Mouse (Mus musculus): ENCODE data around the gene B4galnt4.

GRCm38 (mm10) chr7:141021489-141022449, 39.1 kb upstream of the B4galnt4 start:
- no peak for TF ChIP-seq CTCF (IDR thresholded peaks at IDR 0.05; ENCODE audit: low read depth, low read length)
- TF ChIP-seq POLR2A (IDR thresholded peaks at IDR 0.05; ENCODE audit: extremely low read depth, insufficient read depth, low read length) = no peak
